Mouse (Mus musculus) lung, postnatal 25 days (tissue): Measurements from ENCODE around the gene Tsc22d2.
"Not testable (repeated sequence)": the region's sequence is repeated elsewhere in the genome, so short reads cannot be mapped to it uniquely, and the experiment has no call there.

Experiments
- DNase-seq: peaks from one replicate; pipeline ENCODE4 v3.0.0; 2022; ENCODE audit warnings: low spot score

Tsc22d2 gene

GRCm38 (mm10) chr3:58428861-58429260, 14.3 kb downstream of the Tsc22d2 start:
- DNase-seq = no peak

GRCm38 (mm10) chr3:58434414-58434813, 19.9 kb downstream of the Tsc22d2 start:
- DNase-seq = no peak

- no peak for DNase-seq
These were observed 33.7 kb downstream of the Tsc22d2 start for GRCm38 (mm10) chr3:58448230-58448629.

GRCm38 (mm10) chr3:58449487-58449886, 35.0 kb downstream of the Tsc22d2 start:
- no peak for DNase-seq

- no peak for DNase-seq
These were observed 40.1 kb downstream of the Tsc22d2 start for GRCm38 (mm10) chr3:58454414-58455205.

GRCm38 (mm10) chr3:58455255-58455654, 40.7 kb downstream of the Tsc22d2 start:
- DNase-seq = no peak

GRCm38 (mm10) chr3:58469655-58470437, 55.3 kb downstream of the Tsc22d2 start:
- peak; percentile 6 for DNase-seq

- not testable (repeated sequence) for DNase-seq
These were observed 60.8 kb downstream of the Tsc22d2 start for GRCm38 (mm10) chr3:58475298-58475697.

- no peak for DNase-seq
These were observed 64.4 kb downstream of the Tsc22d2 start for GRCm38 (mm10) chr3:58478755-58479455.

- no peak for DNase-seq
These were observed 71.4 kb downstream of the Tsc22d2 start for GRCm38 (mm10) chr3:58485883-58486282.

GRCm38 (mm10) chr3:58487121-58487520, 72.6 kb downstream of the Tsc22d2 start:
- DNase-seq = no peak

- no peak for DNase-seq
These were observed 73.7 kb downstream of the Tsc22d2 start for GRCm38 (mm10) chr3:58487999-58488775.

GRCm38 (mm10) chr3:58490787-58491186, 76.3 kb downstream of the Tsc22d2 start:
- DNase-seq = peak; percentile 23

- no peak for DNase-seq
These were observed 79.1 kb downstream of the Tsc22d2 start for GRCm38 (mm10) chr3:58493621-58494020.

GRCm38 (mm10) chr3:58501961-58502360, 87.4 kb downstream of the Tsc22d2 start:
- DNase-seq = no peak

GRCm38 (mm10) chr3:58503720-58504333, 89.3 kb downstream of the Tsc22d2 start:
- no peak for DNase-seq

GRCm38 (mm10) chr3:58504676-58505075, 90.2 kb downstream of the Tsc22d2 start:
- DNase-seq = no peak

GRCm38 (mm10) chr3:58508020-58508750, 93.7 kb downstream of the Tsc22d2 start:
- DNase-seq = peak; percentile 52

- no peak for DNase-seq
These were observed 97.1 kb downstream of the Tsc22d2 start for GRCm38 (mm10) chr3:58511581-58511980.

- no peak for DNase-seq
These were observed 98.2 kb downstream of the Tsc22d2 start for GRCm38 (mm10) chr3:58512740-58513139.

GRCm38 (mm10) chr3:58513483-58513882, 99.0 kb downstream of the Tsc22d2 start:
- no peak for DNase-seq
